Mouse (Mus musculus) telencephalon, adult 2 months (tissue): Measurements from ENCODE around the gene Lxn.

Experiments used
- DNase-seq: peaks from one replicate; pipeline ENCODE4 v3.0.0-alpha.2; 2011; ENCODE audit warnings: low read depth, low spot score

Gene Lxn

DNA sequence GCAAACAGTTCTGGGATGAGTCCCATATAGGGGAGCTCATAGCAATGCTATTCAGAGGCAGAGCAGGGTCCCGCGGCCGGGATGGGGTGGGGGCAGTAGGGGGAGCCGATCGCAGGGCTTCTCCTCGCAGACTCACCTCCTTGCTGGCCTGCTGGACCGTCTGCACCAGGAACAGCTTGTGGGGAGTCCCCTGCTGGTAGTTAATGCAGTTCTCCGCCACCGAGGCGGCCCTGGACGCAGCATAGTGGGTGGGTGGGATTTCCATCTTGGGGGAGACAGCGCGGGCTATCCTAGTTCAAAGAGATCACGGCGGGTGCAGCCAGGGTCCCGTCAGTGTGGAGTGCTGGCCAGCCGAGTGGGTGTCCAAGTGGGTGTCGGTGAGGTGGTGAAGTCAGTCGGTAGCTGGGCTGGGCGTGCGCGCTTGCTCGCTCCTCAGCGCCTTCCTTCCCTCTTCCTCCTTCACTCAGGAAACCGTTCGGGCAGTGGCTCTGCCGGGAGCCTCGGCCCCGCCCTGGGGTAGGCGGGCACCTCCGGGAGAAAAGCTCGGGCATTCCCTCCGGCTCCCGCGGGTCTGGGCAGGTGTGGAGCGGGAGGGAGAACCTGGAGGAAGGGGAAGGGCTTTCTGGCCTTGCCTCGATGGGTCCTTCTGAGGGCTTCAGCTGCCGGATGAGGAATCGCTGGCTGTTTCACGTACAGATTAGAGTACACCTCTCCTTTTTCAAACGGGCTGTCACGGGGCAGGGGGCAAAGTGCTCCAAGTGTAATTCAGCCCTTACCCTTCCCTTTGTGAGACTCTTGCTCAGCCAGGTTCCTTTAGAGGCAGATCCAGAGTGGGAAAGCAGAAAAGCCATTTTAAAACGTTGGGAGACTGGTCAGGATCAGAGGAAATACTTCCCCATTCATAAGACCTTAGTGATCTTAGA, at the start of gene Lxn:
Lxn (minus strand) TSS at position 477 of the 923 bp plus-strand sequence.
- peak; percentile 24 for DNase-seq

DNA sequence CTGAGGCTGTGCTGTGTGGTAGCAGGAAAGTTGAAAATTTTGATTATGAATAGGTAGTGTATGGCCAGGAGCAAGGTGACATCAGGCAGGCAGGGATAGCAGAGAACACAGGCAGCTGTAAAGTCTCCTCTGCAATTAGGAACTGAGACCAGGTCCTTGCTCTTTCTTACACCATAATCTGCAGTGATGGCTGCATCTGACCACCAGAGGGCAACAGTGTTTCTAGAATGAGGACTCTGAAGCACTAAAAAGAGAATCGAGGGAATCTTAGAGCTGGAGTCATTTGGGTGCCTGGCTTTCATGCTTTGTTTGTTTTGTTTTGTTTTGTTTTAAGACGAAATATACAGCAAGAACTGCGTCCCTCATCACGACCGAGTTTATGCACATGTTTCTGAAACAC, 49.1 kb upstream of the Lxn start:
- peak; percentile 56 for DNase-seq

DNA sequence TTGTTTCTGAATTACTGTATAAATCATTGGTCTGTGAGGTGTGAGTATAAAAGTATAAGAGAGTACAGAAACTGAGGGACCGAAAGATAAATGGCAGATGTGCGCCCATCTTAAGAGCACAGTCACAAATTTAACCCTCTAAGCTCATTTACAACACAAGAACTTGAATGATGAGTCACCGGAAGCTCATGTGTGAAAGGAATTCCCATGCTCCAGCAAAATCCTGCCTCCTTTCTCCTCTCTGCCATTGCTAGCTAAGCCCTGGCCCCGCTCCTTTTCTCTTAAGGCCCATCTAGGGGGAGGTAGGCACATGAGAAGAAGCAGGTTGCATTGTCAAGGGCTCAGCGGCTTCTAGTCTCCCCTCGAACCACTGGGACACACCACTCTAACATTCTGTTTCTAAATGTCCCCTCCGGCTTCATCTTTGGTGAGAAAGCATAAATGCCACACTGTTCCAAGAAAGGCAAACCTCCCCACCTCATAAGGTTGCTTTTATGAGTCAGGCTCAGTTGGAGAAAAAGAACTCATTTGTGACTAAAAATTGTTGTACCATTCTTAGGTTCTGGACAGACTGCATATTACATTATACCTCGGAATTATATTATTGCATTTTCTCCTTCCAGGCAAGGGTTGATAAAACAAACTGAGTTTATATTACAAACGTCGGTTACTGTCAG, 44.6 kb upstream of the Lxn start:
- peak; percentile 11 for DNase-seq

DNA sequence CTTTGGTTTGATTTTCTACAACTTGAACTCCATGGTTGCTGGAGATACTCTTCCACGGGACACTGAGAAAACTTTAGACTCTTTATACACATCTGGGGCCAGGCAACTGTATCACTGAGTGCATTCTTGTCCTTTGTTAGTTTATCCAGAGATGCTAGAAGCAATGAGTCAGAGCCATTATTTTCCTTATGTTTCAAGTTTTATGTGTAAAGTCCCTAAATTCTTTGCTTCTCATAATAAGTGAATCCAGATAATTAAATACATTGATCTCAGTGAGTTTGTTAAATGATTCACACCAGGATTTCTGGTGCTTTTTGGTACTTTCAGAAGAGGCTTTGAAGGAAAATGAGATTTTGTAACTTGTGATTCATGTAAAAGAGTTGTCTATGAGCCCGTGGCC, 41.6 kb upstream of the Lxn start:
- no peak for DNase-seq

DNA sequence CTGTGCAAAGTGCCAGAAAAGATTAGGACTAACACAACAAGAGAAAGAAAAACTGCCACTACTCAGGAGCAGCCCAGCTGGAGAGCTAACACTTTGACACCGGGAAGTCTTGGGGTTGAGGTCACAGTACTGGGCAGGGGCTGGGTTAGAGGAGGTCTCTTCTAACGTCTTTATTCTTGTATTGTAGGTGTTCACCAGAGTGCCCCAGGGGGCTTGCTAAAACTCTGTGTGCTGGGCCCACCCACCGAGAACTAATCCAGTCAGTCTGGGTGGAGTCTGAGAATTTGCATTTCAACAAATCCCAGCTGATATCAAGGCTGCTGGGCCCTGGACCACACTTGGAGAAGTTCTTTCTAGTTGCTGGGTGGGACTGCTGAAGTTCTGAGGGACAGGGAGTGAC, 40.2 kb upstream of the Lxn start:
- DNase-seq: no peak

DNA sequence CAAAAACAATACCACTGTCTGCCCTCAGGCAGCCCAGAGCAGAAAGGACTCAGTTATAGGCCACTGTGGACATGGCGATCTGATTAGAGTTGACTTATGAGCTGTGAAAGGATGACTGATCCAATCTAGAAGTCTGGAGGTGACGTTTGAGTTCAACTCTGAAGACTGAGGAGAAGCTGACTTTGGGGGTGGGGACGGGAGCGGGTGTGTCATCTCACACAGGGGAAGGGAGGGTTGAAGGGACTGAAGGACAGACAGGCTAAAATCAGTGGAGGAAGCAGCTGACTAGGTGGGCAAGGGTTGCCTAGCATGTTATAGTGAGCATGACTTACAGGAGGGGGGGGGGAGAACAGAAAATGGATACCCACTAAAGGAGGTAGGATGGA, 35.7 kb upstream of the Lxn start:
- DNase-seq: no peak

DNA sequence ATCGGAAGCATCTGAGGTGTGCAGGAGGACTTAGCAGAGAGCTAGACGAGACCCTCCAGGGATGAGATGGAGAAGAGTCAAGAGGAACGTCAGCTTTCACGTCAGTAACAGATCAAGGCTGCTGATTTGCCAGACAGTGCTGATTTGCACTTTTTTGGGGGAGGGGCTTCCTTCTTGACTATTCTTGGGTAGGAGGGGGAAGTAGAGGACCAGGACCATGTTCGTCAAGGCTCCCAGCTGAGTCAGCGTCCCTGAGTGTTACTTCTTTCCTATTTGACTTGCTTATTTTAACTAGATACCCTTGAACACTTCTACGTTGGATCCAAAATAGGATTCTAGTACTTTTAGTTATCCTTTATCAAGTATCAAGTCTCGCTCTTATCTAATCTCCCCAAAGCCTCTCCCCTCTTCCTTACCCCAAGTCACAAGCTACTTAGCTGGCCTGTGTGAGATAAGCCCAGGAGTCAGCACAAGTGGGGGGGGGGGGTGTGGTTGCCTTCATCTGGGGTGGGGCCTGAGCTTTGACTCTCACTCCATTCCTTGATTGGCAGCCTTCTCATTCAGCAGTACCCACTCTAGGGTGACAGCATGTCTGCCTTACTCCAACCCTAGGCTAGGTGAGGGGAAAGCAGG, 35.2 kb upstream of the Lxn start:
- no peak for DNase-seq

DNA sequence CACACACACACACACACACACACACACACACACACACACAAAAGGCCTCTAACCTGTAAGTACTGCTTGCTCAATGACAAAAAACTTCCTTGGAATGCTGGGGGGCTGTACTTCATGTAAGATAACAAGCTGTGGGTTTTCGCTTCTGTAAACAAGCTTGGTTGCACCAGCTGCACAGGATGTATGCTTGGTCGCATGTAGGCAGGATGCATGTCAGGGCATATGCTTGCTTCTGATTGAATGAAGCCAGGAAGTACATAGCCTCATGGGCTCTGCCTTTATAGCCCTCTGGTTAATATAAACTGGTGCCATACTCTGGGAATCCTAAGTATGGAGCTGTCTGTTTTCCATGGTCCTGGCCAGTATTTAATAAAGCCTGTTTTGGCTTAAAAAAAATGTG, 34.3 kb upstream of the Lxn start:
- no peak for DNase-seq

DNA sequence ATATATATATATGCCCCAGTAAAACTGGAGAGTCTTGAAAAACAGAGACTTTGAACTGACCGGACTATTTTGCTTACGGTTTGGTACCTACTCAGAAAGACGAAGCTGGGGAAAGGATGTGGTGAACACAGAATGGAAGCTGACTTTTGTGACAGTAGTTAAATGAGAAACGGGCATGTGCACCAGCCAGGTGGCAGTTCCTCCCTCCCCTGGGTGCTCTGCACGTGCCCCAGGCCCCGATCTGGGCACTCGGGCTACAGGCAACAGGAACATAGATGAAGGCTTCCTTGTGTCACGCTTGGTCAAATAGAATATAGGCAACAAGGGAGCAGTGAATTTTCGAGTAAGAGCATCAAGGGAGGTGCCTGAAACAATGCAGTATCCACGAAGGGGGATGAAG, 32.6 kb upstream of the Lxn start:
- no peak for DNase-seq

DNA sequence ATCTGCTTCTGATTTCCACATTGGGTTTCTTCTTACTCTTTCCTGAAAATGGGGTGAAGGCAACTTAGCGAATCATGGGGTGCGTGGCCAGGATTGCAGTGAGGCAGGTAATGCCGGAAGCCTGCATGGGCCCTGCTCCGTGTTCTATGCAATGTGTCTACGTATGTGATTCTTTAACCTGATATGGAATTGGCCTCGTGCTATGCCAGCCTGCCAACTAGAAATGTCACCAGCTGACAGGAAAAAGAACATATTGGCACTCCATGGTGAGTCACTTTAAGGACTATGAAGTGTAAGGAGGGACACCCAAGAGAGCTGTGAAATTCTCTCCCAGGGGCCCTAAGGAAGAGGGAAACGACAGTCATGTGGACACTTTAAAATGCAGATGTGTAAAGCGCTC, 29.4 kb upstream of the Lxn start:
- DNase-seq: peak; percentile 27

DNA sequence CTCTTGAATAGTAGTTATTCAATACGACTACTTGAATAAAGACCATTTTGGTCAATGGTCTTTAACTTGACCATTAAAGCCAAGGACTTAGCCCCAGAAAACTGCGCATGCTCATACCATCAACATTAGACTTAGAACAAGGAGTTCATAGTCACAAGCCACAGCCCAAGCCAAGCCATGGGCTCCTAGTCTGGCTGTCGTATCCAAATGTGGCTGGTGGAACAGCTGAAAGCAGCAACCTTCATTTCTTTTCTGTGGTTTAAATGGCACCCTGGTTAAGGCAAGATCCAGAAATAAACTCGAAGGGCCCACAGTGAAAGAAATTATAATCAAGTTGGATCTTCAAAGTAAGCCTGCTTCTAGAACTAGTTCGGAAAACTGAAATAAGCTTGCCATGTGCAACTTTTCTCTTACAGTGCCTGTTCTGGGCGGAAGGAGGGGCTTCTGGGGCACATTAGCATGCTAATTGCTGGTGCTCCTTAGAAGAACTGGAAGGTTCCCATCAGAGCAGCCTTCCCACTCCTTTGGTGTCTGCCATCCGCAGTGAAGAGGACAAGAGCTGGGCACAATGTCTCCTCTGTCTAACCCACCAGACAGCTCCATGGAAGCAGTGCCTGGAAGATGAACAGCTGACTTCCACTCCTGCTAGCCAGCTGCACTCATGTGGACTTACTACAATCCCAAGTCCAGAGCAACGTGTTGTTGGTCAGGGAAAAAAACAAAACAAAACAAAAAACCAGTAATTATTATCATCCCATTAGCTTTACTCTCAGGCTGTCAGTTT, 28.6 kb upstream of the Lxn start:
- no peak for DNase-seq

DNA sequence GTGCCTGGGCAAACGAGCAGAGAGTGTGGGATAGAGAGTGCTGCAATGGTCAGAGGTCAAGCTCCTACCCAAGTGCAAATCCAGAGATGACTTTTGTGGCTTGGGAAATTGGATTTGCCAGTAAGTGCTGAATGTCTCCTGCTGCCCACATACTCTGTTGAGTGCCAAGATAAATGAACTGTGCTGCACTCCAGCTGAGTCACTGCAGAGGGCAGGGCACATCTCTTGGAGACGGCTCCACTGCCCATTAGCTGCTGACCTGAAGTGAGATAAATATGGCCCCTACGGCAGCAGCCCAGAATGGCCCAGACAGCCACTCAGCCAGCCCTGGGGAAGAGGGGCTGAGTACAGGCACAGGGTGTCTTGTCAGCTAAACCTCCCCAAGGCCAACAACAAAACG, 26.4 kb upstream of the Lxn start:
- DNase-seq: no peak

DNA sequence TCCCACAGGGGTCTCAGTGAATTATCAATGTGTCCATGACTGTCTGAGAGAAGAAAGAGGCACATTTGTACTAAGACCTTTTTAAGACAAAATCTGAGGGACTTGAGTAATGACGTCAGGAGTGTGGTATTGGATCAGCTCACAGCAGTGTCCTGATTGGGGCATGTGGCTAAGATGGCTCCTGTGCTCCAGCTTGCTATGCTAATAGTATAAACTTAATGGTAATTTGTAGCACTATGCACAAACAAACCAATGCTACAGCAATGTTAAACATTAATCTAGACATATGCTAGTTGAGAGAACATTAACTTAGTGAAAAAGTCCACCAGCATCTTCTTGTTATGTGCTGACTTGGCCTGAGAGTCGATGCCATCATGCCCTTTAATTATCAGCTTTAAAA, 21.5 kb upstream of the Lxn start:
- DNase-seq: no peak

DNA sequence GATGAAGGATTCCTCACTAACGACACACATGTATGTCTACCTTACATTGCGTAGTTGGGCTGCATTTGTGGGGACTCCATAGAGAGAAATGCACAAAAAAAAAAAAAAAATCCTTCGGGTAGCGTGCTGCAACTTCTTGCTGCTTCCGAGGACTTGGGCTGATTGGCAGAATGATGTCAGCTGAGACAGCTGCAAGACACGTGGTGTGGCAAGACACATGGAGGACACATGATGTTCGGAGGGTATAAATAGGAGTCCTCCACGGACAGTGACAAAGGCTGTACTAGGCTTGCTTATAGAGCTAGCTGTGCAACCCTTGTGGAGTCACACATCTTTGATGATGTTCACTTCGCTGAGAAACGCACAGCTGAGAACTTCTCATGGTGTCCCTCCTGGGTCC, 18.7 kb upstream of the Lxn start:
- DNase-seq: no peak

DNA sequence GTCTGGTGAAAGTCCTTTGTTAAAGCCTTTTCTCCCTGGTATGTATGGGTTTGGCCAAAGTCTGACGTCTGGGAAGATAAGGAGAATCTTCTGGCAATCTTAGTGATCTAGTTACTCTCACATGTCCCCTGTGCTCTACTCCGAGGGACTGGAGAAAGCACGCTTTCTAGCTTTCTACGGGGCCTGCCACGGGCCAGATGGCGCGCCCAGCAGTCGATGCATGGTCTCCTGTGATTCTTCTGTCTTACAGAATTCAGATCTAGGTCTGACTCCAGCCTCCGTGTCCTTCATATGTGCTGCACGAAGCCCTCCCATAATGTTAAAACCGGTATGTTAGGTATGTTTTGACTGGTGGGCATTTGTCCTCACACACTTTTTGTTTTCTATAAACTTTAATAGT, 16.1 kb upstream of the Lxn start:
- no peak for DNase-seq

DNA sequence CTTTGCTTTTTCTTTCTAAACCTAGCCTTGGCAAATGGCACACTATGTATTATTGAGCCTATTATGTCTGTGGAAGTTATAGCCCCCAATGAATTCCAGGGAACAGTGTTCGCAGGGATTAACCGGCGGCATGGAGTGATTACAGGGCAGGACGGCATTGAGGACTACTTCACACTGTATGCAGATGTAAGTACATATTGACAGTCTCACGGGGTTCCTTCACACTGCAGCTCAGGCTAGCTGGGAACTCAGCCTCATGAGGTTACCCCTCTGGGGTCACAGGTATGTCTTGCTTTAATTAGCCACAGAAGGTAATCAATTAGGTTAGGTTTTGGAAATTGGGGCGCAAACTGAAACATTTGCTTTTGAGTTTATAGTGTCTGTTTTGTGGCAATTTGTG, 9.7 kb upstream of the Lxn start:
- no peak for DNase-seq

DNA sequence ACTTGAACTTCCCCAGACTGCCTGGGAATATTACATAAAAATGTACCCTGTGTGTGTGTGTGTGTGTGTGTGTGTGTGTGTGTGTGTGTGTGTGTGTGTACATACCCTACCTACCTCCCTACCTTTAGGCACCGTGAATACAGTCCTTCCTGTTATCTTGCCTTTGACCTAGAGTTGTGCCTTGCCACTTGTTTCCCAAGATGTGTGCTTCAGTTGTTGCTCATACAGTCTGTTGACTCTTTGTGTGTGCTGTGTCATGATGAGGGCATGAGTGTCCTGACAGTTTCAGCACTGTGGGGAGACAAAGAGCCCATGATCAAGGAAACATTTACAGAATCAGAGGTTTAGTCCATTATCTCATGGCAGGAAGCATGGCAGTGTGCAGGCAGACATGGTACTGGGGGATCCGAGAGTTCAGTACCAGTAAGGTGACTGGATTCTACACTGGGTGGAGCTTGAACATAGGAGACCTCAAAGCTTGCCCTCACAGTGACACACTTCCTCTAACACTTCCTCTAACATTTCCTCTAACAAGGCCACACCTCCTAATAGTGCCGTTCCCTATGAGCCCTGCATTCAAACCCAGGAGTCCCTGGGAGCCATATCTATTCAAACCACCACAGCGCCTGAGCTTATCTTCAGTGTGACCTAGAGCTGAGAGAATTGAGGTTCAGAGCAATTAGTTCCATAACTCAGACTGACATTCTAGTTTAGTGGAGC, 7.8 kb upstream of the Lxn start:
- no peak for DNase-seq

DNA sequence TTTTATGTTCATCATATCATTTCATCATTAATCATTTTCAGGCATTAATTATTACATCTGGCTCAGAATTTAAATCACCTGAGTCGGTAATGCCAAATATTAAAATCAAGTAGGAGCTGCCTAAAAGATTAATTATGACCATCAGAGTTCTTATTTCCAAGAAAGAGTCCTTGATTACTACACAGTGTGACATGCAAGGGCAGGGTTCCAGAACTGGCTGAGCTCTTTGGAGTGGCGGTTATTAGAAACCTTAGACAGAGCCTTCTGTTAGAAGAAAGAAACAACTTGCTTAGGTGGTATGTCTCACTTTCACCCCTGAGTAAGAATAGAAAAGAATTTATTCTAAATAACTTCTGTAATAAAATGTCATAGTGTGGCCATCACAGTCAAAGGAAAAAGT, 3.6 kb upstream of the Lxn start:
- DNase-seq: no peak

DNA sequence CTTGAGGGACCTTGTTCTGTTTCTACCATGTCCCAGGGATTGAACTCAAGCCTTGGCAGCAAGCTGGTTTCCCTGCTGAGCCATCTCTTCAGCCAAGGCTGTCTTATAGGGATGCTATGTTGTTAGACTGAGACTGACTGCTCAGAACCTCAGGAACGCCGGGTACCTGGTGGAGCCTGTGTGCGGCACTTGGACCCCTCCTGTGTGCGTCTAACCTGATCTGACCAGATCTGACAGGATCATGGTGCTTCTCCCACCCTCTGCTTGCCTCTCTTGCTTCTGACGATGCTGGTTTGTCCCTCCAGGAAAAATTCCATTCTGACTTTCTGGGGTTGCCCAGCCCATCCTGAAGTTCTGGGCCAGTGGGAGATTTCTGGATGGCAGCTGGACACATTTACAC, 2.9 kb upstream of the Lxn start:
- no peak for DNase-seq

DNA sequence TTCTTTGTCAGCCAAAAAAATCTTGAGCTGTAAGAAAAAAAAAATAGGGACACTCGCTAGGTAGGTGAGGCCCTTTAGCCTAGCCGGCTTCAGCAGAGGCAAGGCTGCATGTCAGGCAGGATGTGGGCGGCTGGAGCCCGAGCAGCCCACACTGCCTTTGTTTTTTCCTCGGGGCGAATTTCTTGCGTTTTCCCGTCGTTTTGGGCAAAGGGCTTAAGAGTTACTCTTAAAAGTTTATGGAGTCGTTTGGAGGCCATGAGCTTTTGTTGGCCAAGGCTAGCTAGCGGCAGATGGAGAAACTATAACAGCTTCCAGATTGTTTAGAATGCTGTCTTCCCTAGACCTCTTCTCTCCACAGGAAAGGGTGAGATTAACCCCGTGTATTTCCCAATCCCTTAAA, 725 bp downstream of the Lxn start:
- no peak for DNase-seq

DNA sequence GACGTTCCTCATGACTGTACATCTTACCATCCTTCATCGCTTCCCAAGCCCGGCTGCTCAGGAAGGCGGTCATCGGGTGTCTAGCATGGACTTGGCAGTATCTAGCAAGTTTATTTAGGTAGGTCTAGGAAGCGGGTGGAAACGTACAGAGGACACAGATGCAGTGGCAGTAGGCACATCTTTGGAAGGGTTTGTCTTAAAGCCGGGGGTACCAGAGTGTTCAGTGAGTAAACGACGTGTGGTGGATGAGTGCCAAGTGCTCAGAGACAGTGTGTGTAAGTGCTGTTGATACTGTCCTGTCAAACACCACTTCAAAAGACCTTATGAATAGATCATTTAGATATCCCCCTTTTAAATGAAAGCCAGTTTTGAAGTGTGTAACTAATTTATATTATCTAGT, 1.1 kb downstream of the Lxn start:
- no peak for DNase-seq
